Mouse (Mus musculus): ENCODE results near the gene Ambra1. TPM values are rescaled to one million over a fixed set of nuclear protein-coding genes. Genes with fewer than 3 reads are reported as not detected.

Ambra1 gene
- polyA plus RNA-seq, 1 experiment from 2014 or later = 17.9 TPM

- Histone ChIP-seq H3K36me3 (ENCODE audit: control insufficient read depth, insufficient read depth, low read length) (peaks cover 17% of the 10 kb centered on the region; the same call in 1 of the 2 replicates), H3K4me2 (no peak overlapping the region), H3K27ac (ENCODE audit: low read depth, low read length) (no peak overlapping the region), H3K4me1 (ENCODE audit: control insufficient read depth, insufficient read depth, low read length) (peaks cover under 1% of the 10 kb centered on the region), H3K27me3 (ENCODE audit: control insufficient read depth, insufficient read depth, low read length) (peaks cover 16% of the 10 kb centered on the region), H3K4me3 (ENCODE audit: low read depth, low read length) (no peak overlapping the region), H3K9ac (ENCODE audit: low read length) (no peak overlapping the region), H3K9me3 (ENCODE audit: control insufficient read depth, low read length) (no peaks in the 10 kb centered on the region)
- peak; percentile 59 for DNase-seq (ENCODE audit: low spot score, missing footprints)
- 85% methylated on average over 7 of the region's 7 CpGs for WGBS
- no peak for ATAC-seq (ENCODE audit: low FRiP score)
These were observed 187.2 kb downstream of the Ambra1 start for GRCm38 (mm10) chr2:91917096-91917495.

- no peak for ATAC-seq (ENCODE audit: low FRiP score)
- H3K4me2 ChIP-seq = no peak overlapping the region
- H3K27ac ChIP-seq (ENCODE audit: low read depth, low read length) = no peak overlapping the region
- peaks cover 15% of the 10 kb centered on the region for H3K4me1 ChIP-seq (ENCODE audit: control insufficient read depth, insufficient read depth, low read length)
- no peak overlapping the region for H3K4me3 ChIP-seq (ENCODE audit: low read depth, low read length)
- H3K9me3 ChIP-seq (ENCODE audit: control insufficient read depth, low read length) = no peaks in the 10 kb centered on the region
- peaks cover 42% of the 10 kb centered on the region for H3K27me3 ChIP-seq (ENCODE audit: control insufficient read depth, insufficient read depth, low read length)
- WGBS = 77% methylated on average over 4 of the region's 4 CpGs
- peaks cover 13% of the 10 kb centered on the region; the same call in 1 of the 2 replicates for H3K36me3 ChIP-seq (ENCODE audit: control insufficient read depth, insufficient read depth, low read length)
- peak; percentile 87 for DNase-seq (ENCODE audit: low spot score, missing footprints)
- no peak overlapping the region for H3K9ac ChIP-seq (ENCODE audit: low read length)
These were observed 190.2 kb downstream of the Ambra1 start for GRCm38 (mm10) chr2:91920130-91920529.

GRCm38 (mm10) chr2:91921181-91921789 is 191.4 kb downstream of the Ambra1 start:
- Histone ChIP-seq H3K4me1 (ENCODE audit: control insufficient read depth, insufficient read depth, low read length) (peaks cover 15% of the 10 kb centered on the region), H3K9me3 (ENCODE audit: control insufficient read depth, low read length) (no peaks in the 10 kb centered on the region), H3K36me3 (ENCODE audit: control insufficient read depth, insufficient read depth, low read length) (peaks cover 7% of the 10 kb centered on the region; the same call in 1 of the 2 replicates), H3K27me3 (ENCODE audit: control insufficient read depth, insufficient read depth, low read length) (peaks cover 42% of the 10 kb centered on the region), H3K4me2 (peak overlapping the region; percentile 88), H3K4me3 (ENCODE audit: low read depth, low read length) (peak overlapping the region; percentile 56), H3K9ac (ENCODE audit: low read length) (no peak overlapping the region), H3K27ac (ENCODE audit: low read depth, low read length) (no peak overlapping the region)
- no peak for DNase-seq (ENCODE audit: low spot score, missing footprints)
- ATAC-seq (ENCODE audit: low FRiP score) = peak; percentile 23
- WGBS = 5% methylated on average over 31 of the region's 31 CpGs

GRCm38 (mm10) chr2:91921790-91922570 is 192.0 kb downstream of the Ambra1 start:
- DNase-seq (ENCODE audit: low spot score, missing footprints) (peak; percentile 97), ATAC-seq (ENCODE audit: low FRiP score) (peak; percentile 82)
- H3K36me3 ChIP-seq (ENCODE audit: control insufficient read depth, insufficient read depth, low read length) = peaks cover 7% of the 10 kb centered on the region; the same call in 1 of the 2 replicates
- peaks cover 15% of the 10 kb centered on the region for H3K4me1 ChIP-seq (ENCODE audit: control insufficient read depth, insufficient read depth, low read length)
- peak overlapping the region; percentile 47 for H3K9ac ChIP-seq (ENCODE audit: low read length)
- H3K27ac ChIP-seq (ENCODE audit: low read depth, low read length) = no peak overlapping the region
- 1% methylated on average over 64 of the region's 64 CpGs for WGBS
- H3K4me3 ChIP-seq (ENCODE audit: low read depth, low read length) = peak overlapping the region; percentile 56
- H3K4me2 ChIP-seq = peak overlapping the region; percentile 88
- H3K27me3 ChIP-seq (ENCODE audit: control insufficient read depth, insufficient read depth, low read length) = peaks cover 42% of the 10 kb centered on the region
- no peaks in the 10 kb centered on the region for H3K9me3 ChIP-seq (ENCODE audit: control insufficient read depth, low read length)

- DNase-seq (ENCODE audit: low spot score, missing footprints) (peak; percentile 94), ATAC-seq (ENCODE audit: low FRiP score) (no peak; the same call in 1 of the 2 replicates)
- no peak overlapping the region for H3K9ac ChIP-seq (ENCODE audit: low read length)
- peaks cover 7% of the 10 kb centered on the region; the same call in 1 of the 2 replicates for H3K36me3 ChIP-seq (ENCODE audit: control insufficient read depth, insufficient read depth, low read length)
- H3K9me3 ChIP-seq (ENCODE audit: control insufficient read depth, low read length) = no peaks in the 10 kb centered on the region
- WGBS = 2% methylated on average over 37 of the region's 37 CpGs
- peaks cover 15% of the 10 kb centered on the region for H3K4me1 ChIP-seq (ENCODE audit: control insufficient read depth, insufficient read depth, low read length)
- peak overlapping the region; percentile 56 for H3K4me3 ChIP-seq (ENCODE audit: low read depth, low read length)
- H3K27me3 ChIP-seq (ENCODE audit: control insufficient read depth, insufficient read depth, low read length) = peaks cover 42% of the 10 kb centered on the region
- no peak overlapping the region for H3K27ac ChIP-seq (ENCODE audit: low read depth, low read length)
- peak overlapping the region; percentile 88 for H3K4me2 ChIP-seq
These were observed 192.9 kb downstream of the Ambra1 start for GRCm38 (mm10) chr2:91922586-91923414.

GRCm38 (mm10) chr2:91923415-91924337 is 193.7 kb downstream of the Ambra1 start:
- H3K9ac ChIP-seq (ENCODE audit: low read length) = peak overlapping the region; percentile 20; the same call in 1 of the 2 replicates
- no peak; the same call in 1 of the 2 replicates for ATAC-seq (ENCODE audit: low FRiP score)
- no peaks in the 10 kb centered on the region for H3K36me3 ChIP-seq (ENCODE audit: control insufficient read depth, insufficient read depth, low read length)
- H3K4me1 ChIP-seq (ENCODE audit: control insufficient read depth, insufficient read depth, low read length) = peaks cover 17% of the 10 kb centered on the region
- no peak overlapping the region for H3K27ac ChIP-seq (ENCODE audit: low read depth, low read length)
- H3K27me3 ChIP-seq (ENCODE audit: control insufficient read depth, insufficient read depth, low read length) = peaks cover 42% of the 10 kb centered on the region
- H3K4me3 ChIP-seq (ENCODE audit: low read depth, low read length) = peak overlapping the region; percentile 56; the same call in 1 of the 2 replicates
- H3K4me2 ChIP-seq = peak overlapping the region; percentile 40
- peak; percentile 95 for DNase-seq (ENCODE audit: low spot score, missing footprints)
- no peaks in the 10 kb centered on the region for H3K9me3 ChIP-seq (ENCODE audit: control insufficient read depth, low read length)
- 4% methylated on average over 54 of the region's 54 CpGs for WGBS

GRCm38 (mm10) chr2:91924726-91925125 is 194.8 kb downstream of the Ambra1 start:
- Histone ChIP-seq H3K4me2 (no peak overlapping the region), H3K36me3 (ENCODE audit: control insufficient read depth, insufficient read depth, low read length) (no peaks in the 10 kb centered on the region), H3K4me1 (ENCODE audit: control insufficient read depth, insufficient read depth, low read length) (peaks cover 18% of the 10 kb centered on the region), H3K4me3 (ENCODE audit: low read depth, low read length) (no peak overlapping the region), H3K9me3 (ENCODE audit: control insufficient read depth, low read length) (no peaks in the 10 kb centered on the region), H3K9ac (ENCODE audit: low read length) (no peak overlapping the region), H3K27me3 (ENCODE audit: control insufficient read depth, insufficient read depth, low read length) (peaks cover 42% of the 10 kb centered on the region), H3K27ac (ENCODE audit: low read depth, low read length) (no peak overlapping the region)
- DNase-seq (ENCODE audit: low spot score, missing footprints) (peak; percentile 68), ATAC-seq (ENCODE audit: low FRiP score) (no peak)
- 67% methylated on average over 1 of the region's 1 CpGs for WGBS

GRCm38 (mm10) chr2:91925442-91925841 is 195.5 kb downstream of the Ambra1 start:
- Histone ChIP-seq H3K9me3 (ENCODE audit: control insufficient read depth, low read length) (no peaks in the 10 kb centered on the region), H3K27me3 (ENCODE audit: control insufficient read depth, insufficient read depth, low read length) (peaks cover 38% of the 10 kb centered on the region), H3K27ac (ENCODE audit: low read depth, low read length) (no peak overlapping the region), H3K4me2 (no peak overlapping the region), H3K9ac (ENCODE audit: low read length) (no peak overlapping the region), H3K4me1 (ENCODE audit: control insufficient read depth, insufficient read depth, low read length) (peaks cover 25% of the 10 kb centered on the region), H3K36me3 (ENCODE audit: control insufficient read depth, insufficient read depth, low read length) (no peaks in the 10 kb centered on the region), H3K4me3 (ENCODE audit: low read depth, low read length) (no peak overlapping the region)
- no peak for ATAC-seq (ENCODE audit: low FRiP score)
- WGBS = 92% methylated on average over 15 of the region's 15 CpGs
- DNase-seq (ENCODE audit: low spot score, missing footprints) = peak; percentile 72

Data from midbrain, embryonic 11.5 days (tissue).